Mouse (Mus musculus) spleen, adult 2 months (tissue): ENCODE results near the gene Gm20388.

ENCODE experiments used
- CTCF ChIP-seq: fragments of 200-500 bp; IDR thresholded peaks from 2 replicates; pipeline ENCODE4 v1.5.1; 2011; ENCODE audit warnings: mild to moderate bottlenecking, inconsistent platforms; ENCODE audit not compliant: insufficient read depth, insufficient read length, insufficient replicate concordance; ENCODE audit errors: extremely low read depth
- POLR2A ChIP-seq: fragments of 200-500 bp; IDR thresholded peaks from 2 replicates; pipeline ENCODE4 v1.6.1; 2011; ENCODE audit warnings: low read depth, low read length, inconsistent platforms

GRCm38 (mm10) chr8:120045471-120045870 lies 134.8 kb downstream of the Gm20388 start:
- TF ChIP-seq CTCF: no peak
- TF ChIP-seq POLR2A: no peak
